Comparison of ENCODE assay signal across 7 mouse cellular contexts in the genomic region with DNA sequence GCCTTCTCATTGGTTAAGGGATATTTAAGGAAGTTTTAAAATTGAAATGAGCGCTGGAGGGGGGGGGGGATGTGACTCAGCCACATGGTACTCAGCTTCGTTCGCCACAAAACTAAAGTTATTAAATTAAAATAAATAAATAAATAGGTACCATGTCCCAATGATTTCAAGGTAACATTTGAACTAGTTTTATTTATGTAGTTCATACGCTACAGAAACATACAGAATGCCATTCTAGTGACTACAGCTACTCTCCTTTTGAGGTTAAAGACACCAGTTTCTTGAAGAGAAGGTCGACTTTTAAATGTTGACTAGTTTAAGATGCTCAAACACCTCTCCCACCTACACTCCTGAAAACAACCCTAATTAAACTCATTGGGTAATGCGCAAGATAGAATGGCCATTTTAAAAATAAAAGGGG. TPM values are rescaled to one million over a fixed set of nuclear protein-coding genes. Genes with fewer than 3 reads are reported as not detected.
DNase-seq lines count a peak whose midpoint lies in the region; ATAC-seq and TF ChIP-seq lines count a peak whose summit lies in the region.

No protein-coding gene starts in this region.

- no peak; the same call in 1 of the 2 replicates for TF ChIP-seq EP300 in lung, postnatal 0 days (IDR thresholded peaks at IDR 0.05)

- DNase-seq in lung, postnatal 0 days (ENCODE audit: low spot score) = no peak
- no peak for DNase-seq in lung, postnatal 10 days
- DNase-seq in gastrocnemius, adult 8-10 months (ENCODE audit: low spot score in 2 of 2) = no peak
- DNase-seq in frontal cortex, postnatal 36 days (ENCODE audit: low spot score in 2 of 2) = no peak

- TF ChIP-seq CTCF in lung, postnatal 0 days (IDR thresholded peaks at IDR 0.05) = no peak

- no peak overlapping the region; the same call in 1 of the 2 replicates for H3K4me3 ChIP-seq in lung, postnatal 0 days (ENCODE audit: low read depth, low read length)
- H3K4me3 ChIP-seq in forebrain, embryonic 12.5 days (replicated peaks) = no peak overlapping the region
- H3K4me3 ChIP-seq in limb, embryonic 13.5 days = peak overlapping the region; percentile 42; the same call in 1 of the 2 replicates
- peak overlapping the region; percentile 28; the same call in 1 of the 2 replicates for H3K4me3 ChIP-seq in stomach, embryonic 14.5 days (ENCODE audit: low read depth, low read length)

- WGBS in lung, postnatal 0 days = 20% methylated on average over 6 of the region's 6 CpGs
- WGBS in forebrain, embryonic 12.5 days = 21% methylated on average over 6 of the region's 6 CpGs
- 27% methylated on average over 6 of the region's 6 CpGs for WGBS in limb, embryonic 13.5 days
- 26% methylated on average over 6 of the region's 6 CpGs for WGBS in stomach, embryonic 14.5 days

- no peaks in the 10 kb centered on the region for H3K9me3 ChIP-seq in lung, postnatal 0 days (ENCODE audit: low read length)
- H3K9me3 ChIP-seq in forebrain, embryonic 12.5 days = no peaks in the 10 kb centered on the region
- H3K9me3 ChIP-seq in limb, embryonic 13.5 days = no peaks in the 10 kb centered on the region
- H3K9me3 ChIP-seq in stomach, embryonic 14.5 days (ENCODE audit: control insufficient read depth, low read depth, low read length) = no peaks in the 10 kb centered on the region

- H3K36me3 ChIP-seq in lung, postnatal 0 days (ENCODE audit: insufficient read depth, low read length) = no peaks in the 10 kb centered on the region
- H3K36me3 ChIP-seq in forebrain, embryonic 12.5 days (replicated peaks) = no peaks in the 10 kb centered on the region
- H3K36me3 ChIP-seq in limb, embryonic 13.5 days = no peaks in the 10 kb centered on the region
- no peaks in the 10 kb centered on the region for H3K36me3 ChIP-seq in stomach, embryonic 14.5 days (ENCODE audit: control insufficient read depth, insufficient read depth, low read length)

- H3K27ac ChIP-seq in lung, postnatal 0 days (ENCODE audit: low read length) = peak overlapping the region; percentile 91
- H3K27ac ChIP-seq in forebrain, embryonic 12.5 days = no peak overlapping the region
- no peak overlapping the region for H3K27ac ChIP-seq in limb, embryonic 13.5 days
- H3K27ac ChIP-seq in stomach, embryonic 14.5 days (ENCODE audit: low read length) = no peak overlapping the region

- peaks cover 14% of the 10 kb centered on the region; the same call in 1 of the 2 replicates for H3K4me1 ChIP-seq in lung, postnatal 0 days (ENCODE audit: insufficient read depth, low read depth, low read length)
- H3K4me1 ChIP-seq in forebrain, embryonic 12.5 days = peaks cover 23% of the 10 kb centered on the region
- peaks cover 25% of the 10 kb centered on the region for H3K4me1 ChIP-seq in limb, embryonic 13.5 days
- H3K4me1 ChIP-seq in stomach, embryonic 14.5 days (ENCODE audit: control insufficient read depth, insufficient read depth, low read length) = peaks cover 9% of the 10 kb centered on the region

- ATAC-seq in lung, postnatal 0 days = no peak
- no peak for ATAC-seq in forebrain, embryonic 12.5 days (ENCODE audit: low FRiP score)
- no peak for ATAC-seq in limb, embryonic 13.5 days (ENCODE audit: low FRiP score, low read depth)
- no peak for ATAC-seq in stomach, embryonic 14.5 days (ENCODE audit: insufficient number of reproducible peaks, insufficient read depth, low FRiP score, low read depth)

- peak overlapping the region; percentile 69 for H3K4me2 ChIP-seq in lung, postnatal 0 days (replicated peaks; ENCODE audit: low read depth, low read length)
- peak overlapping the region; percentile 51 for H3K4me2 ChIP-seq in forebrain, embryonic 12.5 days
- H3K4me2 ChIP-seq in limb, embryonic 13.5 days (replicated peaks) = peak overlapping the region; percentile 66
- H3K4me2 ChIP-seq in stomach, embryonic 14.5 days (replicated peaks; ENCODE audit: low read depth, low read length) = peak overlapping the region; percentile 59

- no peak overlapping the region for H3K9ac ChIP-seq in lung, postnatal 0 days (replicated peaks; ENCODE audit: low read depth)
- H3K9ac ChIP-seq in forebrain, embryonic 12.5 days = no peak overlapping the region
- no peak overlapping the region for H3K9ac ChIP-seq in limb, embryonic 13.5 days
- H3K9ac ChIP-seq in stomach, embryonic 14.5 days (replicated peaks; ENCODE audit: low read depth, low read length) = no peak overlapping the region

- no peaks in the 10 kb centered on the region for H3K27me3 ChIP-seq in lung, postnatal 0 days (replicated peaks; ENCODE audit: insufficient read depth, low read length)
- peaks cover 23% of the 10 kb centered on the region; the same call in 1 of the 2 replicates for H3K27me3 ChIP-seq in forebrain, embryonic 12.5 days
- H3K27me3 ChIP-seq in limb, embryonic 13.5 days = no peaks in the 10 kb centered on the region
- no peaks in the 10 kb centered on the region for H3K27me3 ChIP-seq in stomach, embryonic 14.5 days (ENCODE audit: control insufficient read depth, insufficient read depth, low read length)

RNA-seq across cellular contexts. Expression of a gene that starts 6.4 kb away (rescaled TPM):
- 4.0 and 4.4 TPM in 2 replicates for polyA plus RNA-seq in lung, postnatal 0 days (2015; fragmentation: Nextera tagmentation; extraction: Ambion mirVana)
- polyA plus RNA-seq in forebrain, embryonic 12.5 days (2016; fragmentation: Nextera tagmentation; extraction: Ambion mirVana) = 3.6 and 4.5 TPM in 2 replicates
- polyA plus RNA-seq in limb, embryonic 13.5 days (2015; fragmentation: Nextera tagmentation; extraction: Ambion mirVana) = 4.5 and 4.6 TPM in 2 replicates
- polyA plus RNA-seq in stomach, embryonic 14.5 days (2014; fragmentation: Nextera tagmentation; extraction: Ambion mirVana) = 4.1 and 4.5 TPM in 2 replicates
- total RNA-seq in gastrocnemius, adult 8-10 months (2022) = 1 to 10 TPM; 5.9 to 7.5 (median 6.7) TPM

Comparison
In these comparisons a context has a peak if more than half of its experiments do, and no peak if none do; other contexts are left out.
1. H3K4me3 ChIP-seq: peak in limb, embryonic 13.5 days (single experiment) and stomach, embryonic 14.5 days (single experiment); none in lung, postnatal 0 days (single experiment) and forebrain, embryonic 12.5 days (single experiment).
2. Peak in every context shown above with its lines, with median percentiles within 50 percentile points of each other: H3K4me2 ChIP-seq.